Mouse (Mus musculus) MEL (cell line): ENCODE results near the gene Stk11ip. TPM values are rescaled to one million over a fixed set of nuclear protein-coding genes. Genes with fewer than 3 reads are reported as not detected.

Source experiments
- DNase-seq: peaks from one replicate; pipeline ENCODE4 v3.0.0; 2011; ENCODE audit warnings: low read depth, low spot score
- H3K27ac ChIP-seq: 2 replicates; pipeline ENCODE4 v1.5.1; 2012; ENCODE audit warnings: low read depth, mild to moderate bottlenecking, control low read depth, low read length, moderate library complexity; ENCODE audit not compliant: control insufficient read depth
- H3K27me3 ChIP-seq, 2 experiments: fragments of 150-350 bp in 1 of 2; sonication (generic) in 1 of 2; 2 replicates each; pipeline ENCODE4 v1.6.1; 2012; ENCODE audit warnings: low read length in 2 of 2, mild to moderate bottlenecking in 2 of 2, improper control_type of control experiment in 1 of 2, moderate library complexity in 1 of 2; ENCODE audit not compliant: insufficient read depth in 2 of 2, control insufficient read depth in 1 of 2
- H3K36me3 ChIP-seq, 2 experiments: 2 replicates each; pipeline ENCODE4 v1.6.1; 2012 to 2014; ENCODE audit warnings: low read length in 2 of 2, improper control_type of control experiment in 1 of 2, inconsistent platforms in 1 of 2, mild to moderate bottlenecking in 1 of 2; ENCODE audit not compliant: insufficient read depth in 2 of 2, control insufficient read depth in 1 of 2
- H3K4me1 ChIP-seq, 2 experiments: fragments of 150-350 bp in 1 of 2; sonication (generic) in 1 of 2; 2 replicates each; pipeline ENCODE4 v1.6.1; 2012; ENCODE audit warnings: low read length in 2 of 2, improper control_type of control experiment in 1 of 2, mild to moderate bottlenecking in 1 of 2; ENCODE audit not compliant: insufficient read depth in 2 of 2, control insufficient read depth in 1 of 2
- H3K4me3 ChIP-seq, 2 experiments: fragments of 150-350 bp in 1 of 2; sonication (generic) in 1 of 2; 2 replicates each; pipeline ENCODE4 v1.5.1; 2012; ENCODE audit warnings: low read depth in 2 of 2, low read length in 2 of 2, mild to moderate bottlenecking in 2 of 2, moderate library complexity in 2 of 2, control low read depth in 1 of 2, improper control_type of control experiment in 1 of 2; ENCODE audit not compliant: control insufficient read depth in 1 of 2, insufficient read depth in 1 of 2
- H3K79me2 ChIP-seq: 2 replicates; pipeline ENCODE4 v1.6.1; 2012; ENCODE audit warnings: mild to moderate bottlenecking, low read length, moderate library complexity; ENCODE audit not compliant: control insufficient read depth, poor library complexity, insufficient read depth
- H3K9ac ChIP-seq: 2 replicates; pipeline ENCODE4 v1.6.1; 2012; ENCODE audit warnings: low read depth, mild to moderate bottlenecking, control low read depth, low read length, moderate library complexity; ENCODE audit not compliant: control insufficient read depth, poor library complexity, severe bottlenecking
- H3K9me3 ChIP-seq: fragments of 150-350 bp; sonication (generic); replicated peaks from 2 replicates; pipeline ENCODE4 v1.6.1; 2012; ENCODE audit warnings: mild to moderate bottlenecking, low read length, improper control_type of control experiment, moderate library complexity; ENCODE audit not compliant: insufficient read depth
- CHD1 ChIP-seq: IDR thresholded peaks from 2 replicates; pipeline ENCODE4 v1.6.1; 2012; ENCODE audit warnings: low read depth, mild to moderate bottlenecking, inconsistent platforms, low read length, improper control_type of control experiment
- ETS1 ChIP-seq: IDR thresholded peaks from 2 replicates; pipeline ENCODE4 v1.6.1; 2012; ENCODE audit warnings: low read depth, mild to moderate bottlenecking, inconsistent platforms, low read length, improper control_type of control experiment, moderate library complexity
- GATA1 ChIP-seq: IDR thresholded peaks from 2 replicates; pipeline ENCODE4 v1.6.1; 2011; ENCODE audit warnings: low read depth, low read length, improper control_type of control experiment
- HCFC1 ChIP-seq: IDR thresholded peaks from 2 replicates; pipeline ENCODE4 v1.6.1; 2012; ENCODE audit warnings: low read depth, mild to moderate bottlenecking, inconsistent platforms, low read length, improper control_type of control experiment, moderate library complexity
- KAT2A ChIP-seq: conservative IDR thresholded peaks from 2 replicates; pipeline ENCODE4 v1.6.1; 2012; ENCODE audit warnings: low read depth, low read length, improper control_type of control experiment, inconsistent platforms
- MAFK ChIP-seq: IDR thresholded peaks from 2 replicates; pipeline ENCODE4 v1.6.1; 2011; ENCODE audit warnings: low read depth, mild to moderate bottlenecking, low read length, improper control_type of control experiment, borderline replicate concordance
- MAX ChIP-seq: IDR thresholded peaks from 2 replicates; pipeline ENCODE4 v1.6.1; 2011; ENCODE audit warnings: low read length, improper control_type of control experiment
- MYC ChIP-seq: IDR thresholded peaks from 2 replicates; pipeline ENCODE4 v1.6.1; 2011; ENCODE audit warnings: low read depth, mild to moderate bottlenecking, low read length, improper control_type of control experiment, moderate library complexity
- RCOR1 ChIP-seq: IDR thresholded peaks from 2 replicates; pipeline ENCODE4 v1.6.1; 2012; ENCODE audit warnings: low read depth, mild to moderate bottlenecking, inconsistent platforms, low read length, improper control_type of control experiment
- SMC3 ChIP-seq: IDR thresholded peaks from 2 replicates; pipeline ENCODE4 v1.6.1; 2011; ENCODE audit warnings: low read depth, low read length, improper control_type of control experiment
- TBP ChIP-seq: IDR thresholded peaks from 2 replicates; pipeline ENCODE4 v1.8.0; 2011; ENCODE audit warnings: low read depth, low read length, improper control_type of control experiment
- TCF12 ChIP-seq: IDR thresholded peaks from 2 replicates; pipeline ENCODE4 v1.6.1; 2014; ENCODE audit warnings: low read depth, mild to moderate bottlenecking, inconsistent platforms, low read length, improper control_type of control experiment, moderate library complexity
- UBTF ChIP-seq: IDR thresholded peaks from 2 replicates; pipeline ENCODE4 v1.6.1; 2012; ENCODE audit warnings: low read depth, mild to moderate bottlenecking, inconsistent platforms, low read length, improper control_type of control experiment, moderate library complexity, borderline replicate concordance; ENCODE audit not compliant: insufficient read depth
- ZC3H11A ChIP-seq: IDR thresholded peaks from 2 replicates; pipeline ENCODE4 v1.6.1; 2012; ENCODE audit warnings: low read depth, mild to moderate bottlenecking, inconsistent platforms, low read length, improper control_type of control experiment
- ZNF384 ChIP-seq: IDR thresholded peaks from 2 replicates; pipeline ENCODE4 v1.6.1; 2012; ENCODE audit warnings: low read depth, mild to moderate bottlenecking, inconsistent platforms, low read length, improper control_type of control experiment
- polyA plus RNA-seq, 2 experiments: library from polyadenylated mRNA; stranded (reverse) in 1 of 2; unstranded in 1 of 2; fragments of >175 nt in 1 of 2; fragments of >200 nt in 1 of 2; gene quantifications; 2 replicates each; pipeline versions ENCODE4 v1.2.1 to v1.2.4; 2012; ENCODE audit warnings: low replicate concordance in 2 of 2, low read depth in 1 of 2; ENCODE audit not compliant: insufficient read length in 2 of 2, insufficient read depth in 1 of 2, missing spikeins in 1 of 2
- total RNA-seq: library from RNA; depleted of rRNA; stranded (reverse); fragments of 300-350 nt; gene quantifications from 2 replicates; pipeline ENCODE4 v1.2.3, GENCODE M21; 2012

Gene Stk11ip
- total and polyA plus RNA-seq, 3 experiments, result 10.2 to 29.4 TPM; not detected in 1

DNA sequence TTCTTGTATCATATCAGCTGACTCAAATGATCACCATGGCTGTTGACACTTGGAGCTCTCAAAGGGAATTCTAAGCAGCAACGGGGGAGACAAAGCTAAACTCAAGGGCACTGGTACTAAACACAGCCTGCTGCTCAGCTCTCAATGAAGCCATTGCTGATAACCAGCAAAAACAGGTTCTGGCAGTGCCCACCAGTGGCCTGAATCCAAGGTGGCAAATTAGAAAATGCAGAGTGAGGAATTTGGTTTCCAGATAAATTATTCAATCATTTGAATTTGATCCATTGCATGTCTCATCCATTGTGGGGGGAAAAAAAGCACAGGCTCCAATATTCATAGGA, 40.5 kb downstream of the Stk11ip start:
- Histone ChIP-seq H3K27ac (no peak overlapping the region), H3K27me3 (no peaks in the 10 kb centered on the region), H3K79me2 (no peaks in the 10 kb centered on the region), H3K36me3 (no peaks in the 10 kb centered on the region), H3K4me1 (no peaks in the 10 kb centered on the region), H3K9me3 (no peaks in the 10 kb centered on the region), H3K4me3 (no peak overlapping the region), H3K9ac (no peak overlapping the region)
- no peak for TF ChIP-seq MYC
- TF ChIP-seq ZC3H11A, result no peak
- TF ChIP-seq GATA1, result no peak
- no peak for TF ChIP-seq SMC3
- no peak for TF ChIP-seq MAX
- no peak for TF ChIP-seq MAFK
- TF ChIP-seq KAT2A, result no peak
- TF ChIP-seq RCOR1, result no peak
- no peak for TF ChIP-seq ETS1
- no peak for DNase-seq

DNA sequence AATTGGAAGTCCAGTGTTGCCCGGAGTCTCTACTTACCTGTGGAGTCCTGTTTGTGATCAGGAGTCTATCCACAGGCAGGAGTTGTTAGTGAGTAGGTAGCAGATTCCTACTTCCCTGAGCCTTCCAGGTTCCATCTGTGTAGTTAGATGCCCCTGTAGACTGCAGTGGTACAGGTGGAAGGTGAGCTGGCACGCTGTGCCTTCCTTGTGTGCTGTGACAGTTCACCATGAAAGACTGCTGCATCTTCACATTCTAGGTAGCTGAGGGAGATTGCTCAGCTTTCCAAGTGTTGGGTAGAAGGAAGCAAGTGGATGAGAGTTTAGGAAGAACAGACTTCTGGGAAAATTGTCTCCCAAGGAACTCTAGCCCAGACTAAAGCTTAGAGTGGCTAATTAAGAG, 42.8 kb downstream of the Stk11ip start:
- no peaks in the 10 kb centered on the region for H3K36me3 ChIP-seq
- H3K79me2 ChIP-seq, result no peaks in the 10 kb centered on the region
- H3K27ac ChIP-seq, result no peak overlapping the region
- no peaks in the 10 kb centered on the region for H3K9me3 ChIP-seq
- TF ChIP-seq CHD1, result no peak
- TF ChIP-seq TCF12, result no peak
- TF ChIP-seq HCFC1, result no peak
- no peak for TF ChIP-seq ZNF384
- no peak for TF ChIP-seq TBP
- TF ChIP-seq UBTF, result no peak
- TF ChIP-seq, all 39 proteins: peak for 0
- H3K4me3 ChIP-seq, result no peak overlapping the region
- H3K9ac ChIP-seq, result no peak overlapping the region
- no peaks in the 10 kb centered on the region for H3K27me3 ChIP-seq
- DNase-seq, result no peak
- no peaks in the 10 kb centered on the region for H3K4me1 ChIP-seq

DNA sequence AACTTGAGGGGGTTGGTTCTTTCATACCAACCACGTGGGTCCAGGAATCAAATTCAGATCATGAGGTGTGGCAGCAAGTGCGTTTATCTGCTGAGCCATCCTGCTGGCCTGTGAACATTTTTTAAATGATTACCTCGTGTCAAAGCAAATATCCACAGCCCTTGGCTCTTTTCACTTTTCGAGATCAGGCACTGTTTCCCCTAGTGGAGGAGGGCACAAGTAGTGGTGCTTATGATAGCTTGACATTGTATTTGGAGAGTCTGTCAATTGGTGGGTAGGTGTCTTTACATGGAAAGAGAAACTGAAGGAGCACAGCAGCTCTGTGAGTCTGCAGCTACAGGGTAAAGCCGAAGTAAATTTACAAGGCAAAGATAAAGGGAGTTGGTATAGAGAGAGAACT, 43.6 kb downstream of the Stk11ip start:
- no peaks in the 10 kb centered on the region for H3K36me3 ChIP-seq
- no peak for DNase-seq
- no peak for TF ChIP-seq UBTF
- no peak for TF ChIP-seq ZC3H11A
- TF ChIP-seq, all 39 proteins: peak for 0
- Histone ChIP-seq H3K4me3 (no peak overlapping the region), H3K9me3 (no peaks in the 10 kb centered on the region), H3K79me2 (no peaks in the 10 kb centered on the region), H3K27me3 (no peaks in the 10 kb centered on the region), H3K27ac (no peak overlapping the region), H3K4me1 (no peaks in the 10 kb centered on the region), H3K9ac (no peak overlapping the region)
